Mouse (Mus musculus) limb, embryonic 11.5 days (tissue): ENCODE data around the gene Snx15. TPM values are rescaled to one million over a fixed set of nuclear protein-coding genes. Genes with fewer than 3 reads are reported as not detected.

Source experiments
- ATAC-seq: fragments of 200-750 bp; cut with Nextera tagmentation; 2 replicates; pipeline ENCODE4 v1.8.0; 2017; ENCODE audit warnings: low read depth; ENCODE audit not compliant: insufficient number of reproducible peaks, low FRiP score, low TSS enrichment
- DNase-seq: peaks from one replicate; pipeline ENCODE4 v3.0.0-alpha.2; 2015; ENCODE audit warnings: low spot score
- H3K27ac ChIP-seq: fragments of 300-500 bp; sonication (generic); replicated peaks from 2 replicates; pipeline ENCODE4 v1.5.1; 2014; ENCODE audit warnings: low read depth, mild to moderate bottlenecking, low read length
- H3K27me3 ChIP-seq: fragments of 300-500 bp; sonication (generic); 2 replicates; pipeline ENCODE4 v1.6.1; 2014; ENCODE audit warnings: mild to moderate bottlenecking, low read length, mixed read lengths; ENCODE audit not compliant: control insufficient read depth, insufficient read depth
- H3K36me3 ChIP-seq: fragments of 300-500 bp; sonication (generic); 2 replicates; pipeline ENCODE4 v1.6.1; 2014; ENCODE audit warnings: mild to moderate bottlenecking, low read length, moderate library complexity, mixed read lengths; ENCODE audit not compliant: control insufficient read depth, insufficient read depth
- H3K4me1 ChIP-seq: fragments of 300-500 bp; sonication (generic); 2 replicates; pipeline ENCODE4 v1.6.1; 2014; ENCODE audit warnings: low read length, mixed read lengths; ENCODE audit not compliant: control insufficient read depth, insufficient read depth
- H3K4me2 ChIP-seq: fragments of 300-500 bp; sonication (generic); 2 replicates; pipeline ENCODE4 v1.6.1; 2014; ENCODE audit warnings: low read depth, mild to moderate bottlenecking, moderate library complexity; ENCODE audit not compliant: severe bottlenecking
- H3K4me3 ChIP-seq: fragments of 300-500 bp; sonication (generic); 2 replicates; pipeline ENCODE4 v1.5.1; 2014; ENCODE audit warnings: low read depth, low read length
- H3K9ac ChIP-seq: fragments of 300-500 bp; sonication (generic); 2 replicates; pipeline ENCODE4 v1.6.1; 2014; ENCODE audit warnings: mild to moderate bottlenecking, low read length
- H3K9me3 ChIP-seq: fragments of 300-500 bp; sonication (generic); 2 replicates; pipeline ENCODE4 v1.6.1; 2016; ENCODE audit warnings: low read length; ENCODE audit not compliant: control insufficient read depth
- WGBS: fragments of 180-500 bp; shearing (Covaris S2); extraction: QIAGEN DNeasy Blood & Tissue Kit; methylation state at CpG from one replicate; pipeline ENCODE4 v1.1.7; 2014; 5-methylcytosine and 5-hydroxymethylcytosine counted together
- polyA plus RNA-seq: library from polyadenylated mRNA; unstranded; fragments of >200 nt; fragmentation: Nextera tagmentation; extraction: Ambion mirVana; gene quantifications from 2 replicates; pipeline ENCODE4 v1.2.1, GENCODE M21; 2014

Snx15 gene
- polyA plus RNA-seq, 1 experiment from 2014 or later = 27.1 TPM

DNA sequence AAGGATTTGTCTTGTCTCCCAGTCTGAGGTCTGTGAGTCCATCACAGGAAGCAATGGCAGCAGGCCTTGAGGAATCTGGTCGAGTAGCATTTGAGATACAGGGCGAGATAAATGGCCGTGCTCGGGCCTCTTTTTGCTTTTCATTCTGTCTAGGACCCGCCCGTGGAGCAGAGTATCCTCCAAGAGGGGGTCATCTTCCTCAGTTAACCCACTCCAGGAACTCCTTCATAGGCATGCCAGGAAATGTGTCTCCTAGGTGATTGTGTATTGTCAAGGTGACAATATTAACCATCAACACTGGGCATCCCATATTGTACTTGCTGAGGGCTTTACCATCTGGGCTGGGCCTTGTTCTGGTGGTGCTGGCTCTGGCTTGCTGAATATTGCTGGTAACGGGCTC, 34.0 kb downstream of the Snx15 start, which contains the start of gene AC131692.1:
Gene AC131692.1 (plus strand): TSS at position 301 of the 400 bp plus-strand sequence.
- Histone ChIP-seq H3K9ac (peak within 1 kb of the TSS; percentile 17; the same call in 1 of the 2 replicates), H3K27me3 (no peaks in the 10 kb centered on the region), H3K4me1 (no peaks in the 10 kb centered on the region), H3K27ac (no peak within 1 kb of the TSS), H3K4me2 (no peak within 1 kb of the TSS), H3K4me3 (no peak within 1 kb of the TSS), H3K36me3 (peaks cover 25% of the 10 kb centered on the region), H3K9me3 (no peaks in the 10 kb centered on the region)
- 94% methylated on average over 7 of the region's 7 CpGs for WGBS
- DNase-seq (no peak), ATAC-seq (no peak)

GRCm38 (mm10) chr19:6088841-6089240, 39.3 kb downstream of the Snx15 start:
- H3K36me3 ChIP-seq = peaks cover 22% of the 10 kb centered on the region
- ATAC-seq = no peak
- no peaks in the 10 kb centered on the region for H3K9me3 ChIP-seq
- H3K27me3 ChIP-seq = no peaks in the 10 kb centered on the region
- no peak for DNase-seq
- peaks cover 4% of the 10 kb centered on the region for H3K4me1 ChIP-seq
- no peak overlapping the region for H3K27ac ChIP-seq
- 94% methylated on average over 13 of the region's 13 CpGs for WGBS
- H3K9ac ChIP-seq = no peak overlapping the region
- no peak overlapping the region for H3K4me3 ChIP-seq
- no peak overlapping the region for H3K4me2 ChIP-seq

- under 1% methylated on average over 17 of the region's 17 CpGs for WGBS
- Histone ChIP-seq H3K9me3 (no peaks in the 10 kb centered on the region), H3K27me3 (no peaks in the 10 kb centered on the region), H3K27ac (no peak overlapping the region), H3K9ac (peak overlapping the region; percentile 76), H3K4me3 (peak overlapping the region; percentile 81), H3K36me3 (peaks cover 15% of the 10 kb centered on the region), H3K4me1 (peaks cover 7% of the 10 kb centered on the region), H3K4me2 (peak overlapping the region; percentile 95)
- ATAC-seq = peak; percentile 76
- peak; percentile 81 for DNase-seq
These were observed 42.7 kb downstream of the Snx15 start for GRCm38 (mm10) chr19:6085417-6085879.

DNA sequence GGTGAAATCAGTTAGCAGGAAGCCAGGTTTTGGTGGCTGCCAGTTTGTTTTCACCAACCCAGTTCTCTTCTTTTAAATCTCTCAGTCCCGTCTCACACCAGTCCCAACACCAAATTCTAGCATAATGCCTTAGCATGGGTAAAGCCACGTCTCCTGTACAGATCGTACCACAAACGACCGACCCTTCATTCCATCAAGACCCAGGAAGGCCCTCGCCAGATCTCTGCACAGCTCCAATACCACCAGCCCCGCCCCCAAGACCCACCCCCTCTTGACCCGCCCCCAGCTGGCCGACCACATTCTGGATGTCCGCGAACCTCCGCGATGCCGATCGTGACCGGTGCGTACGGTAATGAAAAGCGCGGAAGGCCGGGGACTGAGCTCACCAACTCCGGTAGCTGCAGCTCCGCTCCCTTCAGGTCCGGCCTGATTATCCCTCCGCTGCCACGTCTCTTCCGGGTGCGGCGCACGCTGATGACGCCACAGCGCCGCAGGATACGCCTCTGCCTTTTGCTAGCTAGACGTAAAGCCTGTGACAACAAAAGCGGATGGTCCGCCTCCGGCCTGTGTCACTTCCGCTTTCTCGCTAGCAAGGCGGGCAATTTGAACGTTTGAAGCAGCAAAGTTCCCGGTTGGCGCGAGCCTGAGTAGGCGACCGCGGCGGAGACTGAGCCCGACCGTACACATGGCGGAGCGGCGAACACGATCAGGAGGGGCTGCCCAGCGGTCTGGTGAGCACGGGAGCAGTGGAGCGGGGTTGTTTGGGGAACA, 43.4 kb downstream of the Snx15 start, which contains the start of the genes Zfpl1 and Cdca5:
Gene Zfpl1 (minus strand): TSS at position 479 of the 771 bp plus-strand sequence.
Gene Cdca5 (plus strand): TSS at position 506 of the 771 bp plus-strand sequence.
- H3K36me3 ChIP-seq = peaks cover 9% of the 10 kb centered on the region
- peak within 1 kb of the TSS; percentile 95 for H3K4me2 ChIP-seq
- 0 out of 2 replicates have a peak within 1 kb of the TSS, but pooled peaks have one; percentile 18 for H3K27ac ChIP-seq
- DNase-seq (peak; percentile 98), ATAC-seq (peak; percentile 69)
- H3K4me1 ChIP-seq = peaks cover 7% of the 10 kb centered on the region
- WGBS = under 1% methylated on average over 58 of the region's 58 CpGs
- no peaks in the 10 kb centered on the region for H3K9me3 ChIP-seq
- no peaks in the 10 kb centered on the region for H3K27me3 ChIP-seq
- peak within 1 kb of the TSS; percentile 76 for H3K9ac ChIP-seq
- H3K4me3 ChIP-seq = peak within 1 kb of the TSS; percentile 81

DNA sequence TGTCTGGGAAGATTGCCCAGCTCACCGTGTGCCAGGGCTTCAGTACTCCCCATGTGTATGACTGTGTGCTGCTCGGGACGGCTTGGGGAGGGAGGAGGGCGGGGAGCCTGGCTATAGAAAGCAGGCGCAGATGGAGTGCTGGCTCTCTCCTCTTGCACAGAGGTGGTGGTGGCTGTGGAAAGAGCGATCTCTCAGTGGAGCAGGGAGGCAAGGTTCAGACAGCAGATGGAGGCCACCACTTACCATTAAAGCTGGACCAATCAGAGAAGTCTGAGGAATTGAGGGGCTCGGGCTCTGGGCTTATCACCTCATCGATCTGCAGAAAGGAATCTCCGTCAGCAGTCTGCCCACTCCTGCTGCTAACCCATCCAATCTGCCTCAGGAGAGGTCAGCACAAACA, 45.9 kb downstream of the Snx15 start, which contains the start of gene Gm28374:
Gene Gm28374 (minus strand): TSS at position 101 of the 400 bp plus-strand sequence.
- Histone ChIP-seq H3K4me3 (no peak within 1 kb of the TSS), H3K36me3 (peaks cover 5% of the 10 kb centered on the region), H3K27me3 (no peaks in the 10 kb centered on the region), H3K27ac (no peak within 1 kb of the TSS), H3K4me1 (peaks cover 7% of the 10 kb centered on the region), H3K4me2 (no peak within 1 kb of the TSS), H3K9me3 (no peaks in the 10 kb centered on the region), H3K9ac (no peak within 1 kb of the TSS)
- ATAC-seq (no peak), DNase-seq (no peak)
- WGBS = 87% methylated on average over 9 of the region's 9 CpGs

DNA sequence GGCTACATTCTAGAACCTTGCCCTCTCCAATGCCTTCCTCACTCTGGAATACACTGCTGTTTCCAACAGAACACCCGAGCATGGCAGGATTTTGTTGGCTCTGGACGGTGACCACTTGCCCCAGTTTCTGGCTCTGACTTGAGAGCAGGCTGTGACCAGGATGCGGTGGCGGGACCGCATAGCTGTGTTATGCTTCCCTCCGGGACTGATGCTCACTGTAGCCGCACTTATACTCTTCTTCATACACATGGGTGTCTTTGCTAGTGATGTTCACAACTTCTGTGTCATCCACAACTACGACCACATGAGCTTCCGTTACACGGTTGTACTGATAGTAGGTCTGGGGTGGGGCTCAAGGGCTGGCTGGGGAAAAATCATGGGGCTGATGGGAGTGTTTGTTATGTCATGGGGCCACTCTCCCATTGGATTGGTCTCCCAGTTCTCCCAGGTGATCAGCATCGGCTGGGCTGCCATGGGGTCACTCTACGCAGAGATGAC, 48.1 kb downstream of the Snx15 start, which contains the start of gene Tmem262:
Gene Tmem262 (plus strand): TSS at position 51 of the 498 bp plus-strand sequence.
- no peaks in the 10 kb centered on the region for H3K9me3 ChIP-seq
- DNase-seq = no peak
- H3K27me3 ChIP-seq = no peaks in the 10 kb centered on the region
- peaks cover 5% of the 10 kb centered on the region for H3K36me3 ChIP-seq
- H3K4me3 ChIP-seq = no peak within 1 kb of the TSS
- H3K9ac ChIP-seq = no peak within 1 kb of the TSS
- no peak within 1 kb of the TSS for H3K27ac ChIP-seq
- 92% methylated on average over 12 of the region's 12 CpGs for whole genome bisulfite sequencing
- H3K4me2 ChIP-seq = no peak within 1 kb of the TSS
- ATAC-seq = no peak
- H3K4me1 ChIP-seq = peaks cover 5% of the 10 kb centered on the region

DNA sequence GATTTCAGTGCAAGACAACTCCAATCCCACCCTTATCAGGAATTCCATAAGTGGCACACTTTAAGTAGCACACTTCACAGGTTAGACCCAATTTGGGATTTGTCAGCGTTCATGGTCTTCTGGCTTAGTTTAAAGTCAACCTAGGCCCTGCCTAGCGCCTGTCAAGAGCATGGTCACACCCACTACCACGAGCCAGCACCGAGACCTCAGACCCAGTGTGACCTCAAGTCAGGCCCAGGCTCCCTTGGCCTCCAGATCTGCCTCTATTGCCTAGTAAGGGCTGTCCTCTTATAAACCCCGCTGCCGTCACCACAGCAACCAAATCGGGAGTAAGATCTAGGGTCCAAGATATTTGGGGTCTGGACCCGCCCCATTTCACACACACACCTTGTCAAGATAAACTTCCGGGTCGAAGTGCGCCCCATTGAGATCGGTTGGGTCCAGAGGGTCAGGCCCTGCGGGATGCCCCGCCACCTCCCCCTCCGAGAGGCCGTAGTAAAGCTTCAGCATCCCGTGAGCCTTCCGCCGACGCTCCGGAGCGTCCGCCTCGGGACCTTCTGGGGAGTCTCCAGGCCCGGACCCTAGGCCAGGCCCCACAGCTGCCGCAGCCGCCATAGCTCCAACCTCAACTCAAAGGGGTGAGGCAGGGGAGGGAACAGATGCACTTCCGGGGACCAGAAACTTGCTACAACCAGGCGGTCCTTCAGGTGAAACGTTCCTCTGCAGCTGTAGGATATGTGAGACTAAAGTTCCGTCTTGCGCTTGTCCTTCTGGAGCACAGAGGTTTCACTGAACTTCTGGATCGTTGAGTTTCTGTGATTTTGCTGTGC, 51.3 kb downstream of the Snx15 start, which contains the start of gene Vps51:
Gene Vps51 (minus strand): TSS at position 668 of the 830 bp plus-strand sequence.
- WGBS = 1% methylated on average over 33 of the region's 33 CpGs
- no peaks in the 10 kb centered on the region for H3K9me3 ChIP-seq
- peaks cover 4% of the 10 kb centered on the region; the same call in 1 of the 2 replicates for H3K36me3 ChIP-seq
- peak within 1 kb of the TSS; percentile 62 for H3K4me3 ChIP-seq
- DNase-seq = peak; percentile 88
- H3K9ac ChIP-seq = peak within 1 kb of the TSS; percentile 86
- ATAC-seq = peak; percentile 81
- peak within 1 kb of the TSS; percentile 69 for H3K4me2 ChIP-seq
- no peaks in the 10 kb centered on the region for H3K27me3 ChIP-seq
- no peaks in the 10 kb centered on the region for H3K4me1 ChIP-seq
- H3K27ac ChIP-seq = no peak within 1 kb of the TSS; the same call in 1 of the 2 replicates

- ATAC-seq (no peak), DNase-seq (no peak)
- 91% methylated on average over 5 of the region's 5 CpGs for WGBS
- H3K4me2 ChIP-seq = no peak overlapping the region
- H3K27me3 ChIP-seq = no peaks in the 10 kb centered on the region
- peaks cover 15% of the 10 kb centered on the region; the same call in 1 of the 2 replicates for H3K36me3 ChIP-seq
- no peak overlapping the region for H3K27ac ChIP-seq
- no peak overlapping the region for H3K9ac ChIP-seq
- no peaks in the 10 kb centered on the region for H3K9me3 ChIP-seq
- H3K4me3 ChIP-seq = no peak overlapping the region
- H3K4me1 ChIP-seq = no peaks in the 10 kb centered on the region
These were observed 54.2 kb downstream of the Snx15 start for GRCm38 (mm10) chr19:6073889-6074288.
